Mouse (Mus musculus): Measurements from ENCODE around the gene Polr2l.
A peak's percentile ranks its signal among the peaks of the same experiment; 100 is the strongest.

Polr2l gene

DNA sequence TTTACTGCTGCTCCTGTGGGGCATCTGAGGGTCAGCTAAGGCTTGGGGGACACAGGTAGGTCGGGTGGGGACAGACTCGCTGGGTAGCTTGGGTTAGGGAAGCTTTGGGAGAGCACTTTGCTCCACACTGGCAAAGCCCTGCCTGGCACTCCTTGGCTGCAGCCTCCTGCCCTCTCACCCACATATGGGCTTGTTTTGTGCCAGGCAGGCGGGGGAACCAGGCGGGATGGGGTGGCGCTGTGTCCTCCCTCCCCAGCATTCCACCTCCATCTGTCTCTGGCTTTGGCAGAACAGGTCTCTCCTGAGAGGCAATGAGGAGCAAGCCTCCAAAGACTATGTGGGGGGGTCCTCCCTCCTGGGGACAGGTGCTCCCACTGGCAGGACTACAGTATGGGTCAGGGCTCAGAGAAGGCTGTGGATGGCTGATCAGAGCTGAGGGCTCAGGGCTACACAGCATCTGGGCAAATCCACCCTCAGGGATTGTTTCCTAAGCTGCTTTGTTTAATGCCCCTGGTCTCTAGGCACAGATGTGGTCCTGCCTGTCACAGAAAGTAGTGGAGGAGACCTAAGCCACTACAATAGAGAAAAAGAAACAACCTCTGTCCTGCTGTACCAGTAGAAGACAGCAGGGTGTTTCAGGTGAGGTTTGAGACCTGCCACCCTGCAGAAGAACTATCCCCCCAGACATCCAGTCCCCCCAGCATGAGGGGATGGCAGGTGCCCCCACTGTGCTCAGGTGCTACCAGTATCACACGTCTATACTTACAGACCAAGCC lies 42.0 kb downstream of the Polr2l start:
- no peak for DNase-seq (ENCODE audit: low spot score in 2 of 2)

DNA sequence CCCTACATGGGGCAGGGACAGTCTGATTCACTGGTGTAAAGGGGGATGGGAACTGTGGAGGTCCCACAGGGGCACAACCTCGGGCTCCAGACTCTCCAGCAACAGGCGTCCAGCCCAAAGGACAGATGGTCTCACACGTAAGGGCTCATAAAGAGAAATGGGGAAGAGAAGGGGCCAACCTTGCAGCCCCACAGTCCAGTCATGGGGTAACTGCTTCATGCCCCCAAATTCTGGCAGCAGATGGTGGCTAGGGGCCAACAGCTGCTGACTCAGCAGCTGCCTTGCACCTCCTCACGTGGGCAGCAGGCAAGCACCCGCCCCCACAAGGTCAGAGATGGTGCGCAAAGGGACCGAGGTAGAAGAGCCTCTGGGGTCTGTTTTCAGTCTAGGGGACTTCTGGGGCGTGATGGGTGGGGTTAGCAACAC lies 42.7 kb downstream of the Polr2l start:
- DNase-seq (ENCODE audit: low spot score in 2 of 2): no peak

DNA sequence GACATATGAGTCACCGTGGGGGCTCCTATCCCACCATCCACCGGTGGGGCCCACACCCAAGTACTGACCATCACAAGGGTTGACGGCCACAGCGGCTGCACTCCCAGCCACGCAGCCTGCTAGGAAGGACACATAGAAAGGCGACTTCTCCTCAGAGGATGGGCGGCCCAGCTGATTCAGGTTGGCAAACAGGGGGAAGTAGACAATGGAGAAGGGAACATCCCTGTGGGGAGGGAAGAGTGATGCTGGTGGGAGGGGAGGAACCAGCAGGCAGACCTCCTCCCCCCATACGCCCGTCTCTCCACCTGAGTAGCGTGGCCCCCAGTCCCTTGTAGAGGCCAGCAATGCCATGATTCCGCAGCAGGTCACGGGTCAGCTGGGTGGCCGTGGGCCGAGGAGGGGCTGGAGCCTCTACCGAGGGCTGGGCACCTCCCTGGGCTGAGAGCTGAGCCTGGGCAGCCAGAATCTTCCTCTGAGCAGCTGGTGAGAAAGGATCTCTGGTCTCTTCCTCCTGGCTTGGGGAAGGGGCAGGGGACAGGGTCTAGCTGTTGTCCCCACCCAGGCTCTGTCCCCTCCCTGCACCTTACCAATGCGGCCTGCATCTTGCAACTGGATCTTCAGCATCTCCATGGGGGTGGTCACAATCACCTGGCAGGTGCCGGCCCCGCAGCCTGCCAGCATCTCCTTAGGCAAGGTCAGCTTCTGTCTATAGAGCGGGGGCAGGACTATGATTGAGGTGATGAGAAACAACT lies 43.3 kb downstream of the Polr2l start:
- no peak for DNase-seq (ENCODE audit: low spot score in 2 of 2)

DNA sequence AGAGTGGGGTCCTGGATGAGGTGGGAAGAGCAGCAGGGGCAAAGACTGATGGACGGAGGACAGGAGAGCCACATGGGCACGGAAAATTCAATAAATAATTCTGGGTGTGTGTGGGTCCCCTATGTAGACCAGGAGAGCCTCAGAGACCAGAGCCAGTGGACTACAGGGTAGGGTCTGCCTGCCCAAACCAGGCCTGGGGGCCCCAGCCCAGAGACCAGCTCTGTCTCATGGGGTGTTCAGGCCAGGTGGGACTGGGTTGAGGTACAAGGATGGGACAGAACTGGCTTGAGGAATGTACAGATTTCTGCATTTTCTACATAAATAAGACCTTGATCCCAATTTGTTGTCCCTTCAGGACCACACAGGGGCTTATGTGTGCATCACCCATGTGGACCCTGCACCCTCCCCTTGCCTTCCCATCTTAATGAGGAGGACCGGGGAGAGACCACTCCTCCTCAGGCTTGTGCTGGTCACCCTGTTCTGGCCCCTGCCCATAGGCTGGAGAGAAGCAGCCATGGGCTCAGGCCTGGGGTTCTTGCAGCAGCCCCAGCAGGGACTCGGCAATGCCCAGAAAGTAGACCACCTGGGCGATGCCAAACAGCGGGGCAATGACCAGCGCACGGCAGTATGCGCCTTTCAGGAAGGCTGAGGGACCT lies 44.2 kb downstream of the Polr2l start:
- no peak for DNase-seq (ENCODE audit: low spot score in 2 of 2)

DNA sequence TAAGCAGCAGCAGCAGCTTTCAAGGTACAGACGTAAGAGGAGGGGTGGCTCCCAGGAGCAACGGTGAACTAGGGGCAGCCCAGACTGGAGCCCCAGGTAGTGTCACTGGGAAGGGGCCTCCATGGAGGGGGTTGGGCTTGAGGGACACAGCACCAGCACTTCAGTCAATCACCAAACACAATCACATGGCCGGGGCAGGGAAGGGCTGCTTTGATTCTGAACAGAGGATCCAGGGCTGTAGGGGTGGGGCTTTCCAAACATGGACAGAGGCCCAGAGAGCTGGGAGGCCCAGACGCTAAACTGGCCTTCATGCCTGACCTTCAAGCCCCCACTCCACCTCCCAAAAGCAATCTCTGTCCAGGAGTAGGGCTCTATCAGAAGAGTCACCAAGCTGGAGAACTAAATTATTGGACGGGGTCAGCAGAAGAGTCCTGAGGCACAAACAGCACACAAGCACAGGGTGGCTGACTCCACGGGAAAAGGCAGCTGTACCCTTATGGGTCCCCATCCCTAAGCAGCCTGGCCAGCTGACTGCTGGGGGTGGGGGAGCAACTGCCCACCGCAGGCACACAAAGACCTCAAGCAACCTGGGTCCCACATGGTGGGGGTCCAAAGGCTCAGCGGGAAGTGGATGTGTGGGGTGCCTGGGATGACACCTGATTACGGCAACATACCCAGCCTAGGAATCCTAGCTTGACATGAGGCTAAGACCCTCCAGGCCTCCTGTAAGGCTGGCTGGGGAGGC lies 44.9 kb downstream of the Polr2l start:
- no peak for DNase-seq (ENCODE audit: low spot score in 2 of 2)

DNA sequence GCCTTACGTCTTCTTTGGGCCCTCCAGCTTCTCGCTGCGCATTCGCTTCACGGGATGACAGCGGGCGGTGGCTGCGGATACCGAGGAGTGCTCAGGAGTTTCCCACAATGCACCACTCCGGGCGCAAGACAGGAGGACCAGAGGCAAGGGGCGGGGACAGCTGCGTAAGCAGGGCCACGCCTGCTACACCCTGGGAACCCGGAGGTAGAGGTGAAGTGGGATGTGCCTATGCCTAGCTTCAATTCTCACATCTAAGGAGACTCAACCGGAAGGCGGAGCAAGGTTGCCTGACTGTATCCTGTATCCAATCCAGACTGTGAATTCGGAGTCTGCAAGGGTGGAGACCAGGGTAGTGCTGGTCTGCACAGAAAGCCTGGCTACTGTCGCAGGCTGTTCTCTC lies 45.6 kb downstream of the Polr2l start, which contains the start of gene Cend1:
Gene Cend1 (minus strand): TSS at position 182 of the 400 bp plus-strand sequence.
- peak; percentile 92 to 93 for DNase-seq (ENCODE audit: low spot score in 2 of 2)

DNA sequence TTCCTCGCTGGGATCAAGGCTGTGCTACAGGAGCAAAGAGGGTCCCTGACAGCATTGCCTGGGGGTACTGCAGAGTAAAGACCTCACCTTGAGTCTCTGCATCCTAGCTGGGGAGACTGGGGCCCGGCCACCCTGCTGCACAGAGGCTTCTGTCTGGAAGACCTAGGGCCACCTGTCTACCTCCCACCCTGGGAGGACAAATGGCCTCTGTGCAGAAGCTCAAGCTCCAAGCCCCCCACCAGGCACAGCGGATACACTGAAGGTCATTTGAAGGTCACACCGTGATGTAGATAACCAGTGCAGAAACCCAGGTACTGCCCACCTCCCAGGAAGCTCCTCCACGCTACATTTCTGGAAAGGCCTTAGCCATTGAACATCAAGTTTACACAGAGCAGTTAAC lies 46.2 kb downstream of the Polr2l start:
- no peak for DNase-seq (ENCODE audit: low spot score in 2 of 2)

DNA sequence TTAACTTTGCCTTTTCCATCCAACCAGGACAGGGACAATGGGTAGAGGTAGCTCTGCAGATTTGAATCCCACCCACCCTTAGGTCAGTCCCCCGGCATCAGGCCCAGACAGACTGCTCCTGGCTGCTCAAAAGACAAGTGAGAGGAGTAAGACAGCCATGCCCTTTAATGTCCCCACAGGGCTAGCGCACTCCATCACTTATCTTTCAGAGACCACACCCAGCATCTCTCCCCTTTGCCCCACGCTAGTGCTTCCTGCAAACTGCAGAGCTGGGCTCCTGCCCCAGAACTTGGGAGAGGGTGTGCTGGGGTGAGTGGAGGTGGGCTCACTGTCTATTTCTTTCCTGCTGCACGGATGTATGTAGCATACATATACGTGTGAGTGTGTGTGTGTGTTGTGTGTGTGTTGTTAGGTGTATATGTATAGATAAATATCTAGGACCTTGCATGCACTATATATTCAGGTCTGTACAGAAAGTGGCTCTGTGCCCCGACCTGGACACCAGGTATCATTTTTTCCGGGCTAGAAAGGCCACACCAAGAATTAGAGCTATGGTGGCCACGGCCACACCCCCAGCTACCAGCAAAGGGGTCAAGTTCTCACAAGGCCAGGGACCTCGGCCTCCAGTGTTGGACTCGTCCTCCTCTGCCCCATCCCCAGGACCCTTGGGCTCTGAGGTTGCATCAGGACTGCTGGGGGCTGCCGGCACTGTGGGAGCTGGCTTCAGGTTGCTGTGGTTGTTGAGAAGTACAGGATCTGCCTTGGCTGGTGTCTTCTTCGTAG lies 47.8 kb downstream of the Polr2l start:
- DNase-seq (ENCODE audit: low spot score in 2 of 2): no peak

DNA sequence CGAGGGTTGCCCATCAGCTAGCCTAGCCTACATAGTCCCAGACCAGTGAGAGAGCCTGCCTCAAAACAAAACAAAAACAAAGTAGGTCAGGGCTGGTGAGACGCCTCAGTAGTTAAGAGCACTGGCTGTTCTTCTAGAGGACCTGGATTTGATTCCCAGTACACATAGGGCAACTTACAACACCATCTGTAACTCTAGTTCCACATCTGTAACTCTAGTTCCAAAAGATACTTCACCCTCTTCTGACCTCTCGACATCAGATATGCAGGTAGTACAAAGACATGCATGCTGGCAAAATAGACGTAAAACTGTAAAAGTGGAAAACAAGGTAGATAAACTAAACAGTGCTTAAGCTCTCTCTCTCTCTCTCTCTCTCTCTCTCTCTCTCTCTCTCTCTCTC lies 51.1 kb downstream of the Polr2l start:
- DNase-seq (ENCODE audit: low spot score in 2 of 2): no peak

All from right cerebral cortex, adult 2 months (tissue).